Mouse (Mus musculus): ENCODE data around the gene 2310033P09Rik.

The 2310033P09Rik gene

GRCm38 (mm10) chr11:59208153-59208831 lies at the start of gene 2310033P09Rik:
Gene 2310033P09Rik (plus strand): TSS chr11:59208321.
- peak; percentile 93 for DNase-seq

GRCm38 (mm10) chr11:59159099-59159498 lies 49.0 kb upstream of the 2310033P09Rik start:
- no peak for DNase-seq

GRCm38 (mm10) chr11:59159558-59159957 lies 48.6 kb upstream of the 2310033P09Rik start:
- no peak for DNase-seq

GRCm38 (mm10) chr11:59161398-59161797 lies 46.7 kb upstream of the 2310033P09Rik start:
- no peak for DNase-seq

GRCm38 (mm10) chr11:59162443-59163254 lies 45.5 kb upstream of the 2310033P09Rik start:
- DNase-seq = no peak

GRCm38 (mm10) chr11:59163255-59164236 lies 44.6 kb upstream of the 2310033P09Rik start, which contains the start of gene Iba57:
Gene Iba57 (minus strand): TSS chr11:59163739.
- peak; percentile 99 for DNase-seq

GRCm38 (mm10) chr11:59164384-59164783 lies 43.7 kb upstream of the 2310033P09Rik start:
- DNase-seq = no peak

GRCm38 (mm10) chr11:59165616-59166241 lies 42.4 kb upstream of the 2310033P09Rik start:
- no peak for DNase-seq

- DNase-seq = no peak
These were observed 38.3 kb upstream of the 2310033P09Rik start for GRCm38 (mm10) chr11:59169807-59170206.

GRCm38 (mm10) chr11:59170549-59170948 lies 37.6 kb upstream of the 2310033P09Rik start:
- no peak for DNase-seq

- no peak for DNase-seq
These were observed 33.8 kb upstream of the 2310033P09Rik start for GRCm38 (mm10) chr11:59174189-59174838.

GRCm38 (mm10) chr11:59176475-59176874 lies 31.6 kb upstream of the 2310033P09Rik start:
- no peak for DNase-seq

GRCm38 (mm10) chr11:59176921-59177320 lies 31.2 kb upstream of the 2310033P09Rik start:
- DNase-seq = no peak

GRCm38 (mm10) chr11:59182864-59183331 lies 25.2 kb upstream of the 2310033P09Rik start, which contains the start of gene Gjc2:
Gene Gjc2 (minus strand): TSS chr11:59183213.
- DNase-seq = peak; percentile 33

- peak; percentile 44 for DNase-seq
These were observed 24.3 kb upstream of the 2310033P09Rik start for GRCm38 (mm10) chr11:59183821-59184220.

- no peak for DNase-seq
These were observed 22.6 kb upstream of the 2310033P09Rik start for GRCm38 (mm10) chr11:59185490-59185889.

GRCm38 (mm10) chr11:59187706-59188105 lies 20.4 kb upstream of the 2310033P09Rik start:
- DNase-seq = no peak

GRCm38 (mm10) chr11:59191231-59192058 lies 16.7 kb upstream of the 2310033P09Rik start:
- peak; percentile 87 for DNase-seq

GRCm38 (mm10) chr11:59192059-59192386 lies 16.1 kb upstream of the 2310033P09Rik start, which contains the start of gene Guk1:
Gene Guk1 (minus strand): TSS chr11:59192212.
- no peak for DNase-seq

GRCm38 (mm10) chr11:59196230-59196629 lies 11.9 kb upstream of the 2310033P09Rik start:
- no peak for DNase-seq

Data from cerebellum, adult 11 months (tissue).